Mouse (Mus musculus): ENCODE data around the gene Nck1. TPM values are rescaled to one million over a fixed set of nuclear protein-coding genes. Genes with fewer than 3 reads are reported as not detected.

Nck1 gene
- polyA plus RNA-seq, 1 experiment = 17.1 TPM

DNA sequence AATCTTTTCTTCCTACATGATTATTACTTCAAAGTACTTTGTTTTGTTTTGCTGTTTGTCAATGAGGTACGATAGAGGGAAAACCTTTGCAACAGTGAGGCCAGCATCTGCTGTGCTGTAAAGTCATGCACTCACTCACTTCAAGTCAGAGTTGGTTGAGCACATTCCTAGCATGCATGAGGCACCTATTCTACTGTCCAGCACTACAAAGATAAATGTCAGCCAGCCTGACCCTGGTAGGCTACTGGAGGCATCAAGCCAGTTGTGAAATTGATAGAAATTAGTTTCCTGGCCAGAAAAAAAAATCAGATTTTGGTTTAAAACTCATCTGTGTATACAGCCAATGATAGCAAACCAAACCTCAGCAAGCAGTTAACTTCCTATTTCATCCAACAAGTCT, 54.5 kb downstream of the Nck1 start:
- no peak overlapping the region for H3K4me2 ChIP-seq (ENCODE audit: low read depth)
- peaks cover 5% of the 10 kb centered on the region for H3K79me2 ChIP-seq (ENCODE audit: control insufficient read depth, insufficient read depth)
- no peaks in the 10 kb centered on the region for H3K27me3 ChIP-seq (ENCODE audit: control insufficient read depth, insufficient read depth, insufficient read length)
- no peak overlapping the region for H3ac ChIP-seq (ENCODE audit: control insufficient read depth, insufficient read length)
- no peak overlapping the region for H3K4me3 ChIP-seq
- no peaks in the 10 kb centered on the region for H3K36me3 ChIP-seq (ENCODE audit: control insufficient read depth, insufficient read depth)
- TF ChIP-seq MAX (IDR thresholded peaks at IDR 0.05; ENCODE audit: low read depth) = no peak

DNA sequence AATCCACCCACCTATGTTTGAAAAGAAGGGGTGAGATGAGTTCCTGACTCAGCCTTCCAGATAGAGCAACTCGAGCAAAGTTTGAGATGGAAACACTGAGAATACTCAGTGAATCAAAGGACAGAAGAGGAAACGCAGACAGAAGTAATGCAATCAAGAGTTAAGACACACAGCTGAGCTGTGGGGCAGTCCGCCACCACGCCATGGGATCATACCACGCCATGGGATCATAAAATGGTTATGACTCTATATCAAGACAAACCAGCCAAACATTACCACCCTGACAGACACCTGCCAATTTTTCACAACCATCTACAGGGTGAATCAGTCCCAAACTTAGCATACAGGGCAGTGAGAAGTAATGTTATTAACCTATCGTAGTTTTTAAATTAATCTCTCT, 57.0 kb downstream of the Nck1 start:
- H3K36me3 ChIP-seq (ENCODE audit: control insufficient read depth, insufficient read depth) = no peaks in the 10 kb centered on the region
- H3K27me3 ChIP-seq (ENCODE audit: control insufficient read depth, insufficient read depth, insufficient read length) = no peaks in the 10 kb centered on the region
- H3K4me3 ChIP-seq = no peak overlapping the region
- no peak overlapping the region for H3K4me2 ChIP-seq (ENCODE audit: low read depth)
- H3ac ChIP-seq (ENCODE audit: control insufficient read depth, insufficient read length) = no peak overlapping the region
- TF ChIP-seq E2F4 (IDR thresholded peaks at IDR 0.05; ENCODE audit: insufficient read depth) (no peak), SRF (IDR thresholded peaks at IDR 0.05; ENCODE audit: control insufficient read depth, insufficient read length, low read depth) (no peak), MYOD1 (IDR thresholded peaks at IDR 0.05; ENCODE audit: control insufficient read depth in 1 of 3, insufficient read length in 2 of 3, low read depth in 2 of 3) (no peak), POLR2AphosphoS2 (IDR thresholded peaks at IDR 0.05; ENCODE audit: insufficient read length, low read depth) (no peak), POLR2A (IDR thresholded peaks at IDR 0.05; ENCODE audit: insufficient read length, low read depth) (no peak), USF1 (IDR thresholded peaks at IDR 0.05; ENCODE audit: low read depth) (no peak), TCF12 (IDR thresholded peaks at IDR 0.05; ENCODE audit: insufficient read depth, poor library complexity, severe bottlenecking) (no peak)
- peaks cover 5% of the 10 kb centered on the region for H3K79me2 ChIP-seq (ENCODE audit: control insufficient read depth, insufficient read depth)

DNA sequence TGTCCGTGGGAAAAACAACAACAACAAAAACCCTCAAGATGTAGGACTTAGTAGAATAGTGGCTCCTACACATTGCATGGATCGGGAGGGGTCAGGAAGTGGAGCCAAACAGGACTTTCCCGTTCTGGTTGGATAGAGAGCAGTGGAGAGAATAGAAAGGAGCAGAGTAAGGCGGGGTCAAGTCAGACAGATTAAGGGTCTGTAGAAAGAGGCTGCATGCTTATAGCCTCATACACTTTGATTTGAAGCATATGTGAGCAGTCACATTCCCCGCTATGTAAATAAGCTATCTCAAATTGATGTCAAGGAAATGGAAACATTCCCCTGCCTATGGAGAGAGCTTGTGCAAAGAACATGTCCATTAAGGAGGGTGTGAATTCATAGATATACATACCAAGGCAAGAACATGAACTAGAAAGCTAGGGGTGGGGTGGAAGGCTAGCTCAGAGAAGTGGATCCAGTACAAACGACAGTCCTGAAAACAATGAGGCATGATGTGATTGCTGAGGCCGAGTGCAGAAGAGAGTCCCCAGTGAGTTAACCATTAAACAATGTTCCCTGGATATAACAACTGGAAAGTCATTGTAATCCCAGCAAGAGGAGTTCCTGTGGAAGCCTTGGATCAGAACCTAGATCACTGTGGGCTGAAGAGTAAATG, 57.7 kb downstream of the Nck1 start:
- Histone ChIP-seq H3K4me3 (no peak overlapping the region), H3K36me3 (ENCODE audit: control insufficient read depth, insufficient read depth) (no peaks in the 10 kb centered on the region), H3ac (ENCODE audit: control insufficient read depth, insufficient read length) (no peak overlapping the region), H3K79me2 (ENCODE audit: control insufficient read depth, insufficient read depth) (peaks cover 5% of the 10 kb centered on the region), H3K4me2 (ENCODE audit: low read depth) (no peak overlapping the region), H3K27me3 (ENCODE audit: control insufficient read depth, insufficient read depth, insufficient read length) (no peaks in the 10 kb centered on the region)
- TF ChIP-seq POLR2A (IDR thresholded peaks at IDR 0.05; ENCODE audit: insufficient read length, low read depth) = no peak
- no peak for TF ChIP-seq REST (IDR thresholded peaks at IDR 0.05; ENCODE audit: insufficient read depth, insufficient read length)
- TF ChIP-seq SRF (IDR thresholded peaks at IDR 0.05; ENCODE audit: control insufficient read depth, insufficient read length, low read depth) = no peak
- TF ChIP-seq TCF3 (IDR thresholded peaks at IDR 0.05; ENCODE audit: insufficient read length, low read depth) = no peak
- no peak for TF ChIP-seq MAX (IDR thresholded peaks at IDR 0.05; ENCODE audit: low read depth)
- TF ChIP-seq POLR2AphosphoS2 (IDR thresholded peaks at IDR 0.05; ENCODE audit: insufficient read length, low read depth) = no peak
- no peak for TF ChIP-seq USF1 (IDR thresholded peaks at IDR 0.05; ENCODE audit: low read depth)
- no peak for TF ChIP-seq MYOD1 (IDR thresholded peaks at IDR 0.05; ENCODE audit: control insufficient read depth in 1 of 3, insufficient read length in 2 of 3, low read depth in 2 of 3)
- no peak for TF ChIP-seq CEBPB (IDR thresholded peaks at IDR 0.05; ENCODE audit: insufficient read depth, poor library complexity, severe bottlenecking)
- no peak for TF ChIP-seq MYOG (IDR thresholded peaks at IDR 0.05; ENCODE audit: control insufficient read depth in 1 of 3, insufficient read depth in 1 of 3, insufficient read length in 2 of 3, low read depth in 2 of 3)
- no peak for TF ChIP-seq E2F4 (IDR thresholded peaks at IDR 0.05; ENCODE audit: insufficient read depth)
- TF ChIP-seq TCF12 (IDR thresholded peaks at IDR 0.05; ENCODE audit: insufficient read depth, poor library complexity, severe bottlenecking) = no peak

DNA sequence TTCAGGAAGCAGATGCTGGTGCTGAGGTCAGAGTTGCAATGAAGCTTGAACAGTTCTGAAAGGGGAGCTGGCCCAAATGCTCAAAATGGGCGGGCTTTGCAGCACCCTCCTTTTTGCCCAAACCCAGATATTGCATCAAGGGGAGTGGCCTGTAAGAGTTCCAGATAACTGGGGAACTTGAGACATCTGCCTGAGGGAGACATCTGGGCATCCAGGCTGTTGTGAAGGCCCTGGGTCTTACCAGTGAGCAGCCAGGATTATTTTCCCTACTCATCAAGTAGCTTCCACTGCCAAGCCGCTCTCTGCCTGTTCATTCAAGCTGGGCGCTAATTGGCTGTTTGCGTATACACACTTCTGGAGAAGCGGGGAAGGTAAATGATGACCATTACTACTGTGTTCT, 59.5 kb downstream of the Nck1 start, which contains the start of gene Il20rb:
Gene Il20rb, minus strand, starts transcription at position 358 of the 400 bp plus-strand sequence.
- peaks cover 2% of the 10 kb centered on the region for H3K79me2 ChIP-seq (ENCODE audit: control insufficient read depth, insufficient read depth)
- H3K4me3 ChIP-seq = no peak within 1 kb of the TSS

DNA sequence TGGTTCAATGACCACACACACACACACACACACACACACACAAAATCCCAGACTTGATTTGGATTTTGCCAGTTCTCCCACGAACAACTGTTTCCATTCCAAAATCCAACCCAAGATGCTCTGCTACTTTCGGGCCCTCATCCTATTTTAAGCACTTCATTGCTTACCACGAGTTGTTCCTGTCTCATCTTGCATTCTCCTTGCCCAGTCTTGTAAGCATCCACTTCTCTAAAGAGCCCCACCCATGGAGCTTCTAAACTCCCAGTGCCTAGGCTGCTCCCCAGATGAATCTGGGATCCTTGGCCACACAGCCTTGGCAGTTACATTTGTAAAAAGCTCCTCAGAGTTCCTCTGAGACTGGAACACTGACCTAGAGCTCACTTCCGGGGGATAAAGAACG, 62.6 kb downstream of the Nck1 start:
- H3K27me3 ChIP-seq (ENCODE audit: control insufficient read depth, insufficient read depth, insufficient read length) = no peaks in the 10 kb centered on the region
- no peaks in the 10 kb centered on the region for H3K36me3 ChIP-seq (ENCODE audit: control insufficient read depth, insufficient read depth)
- no peak overlapping the region for H3K4me3 ChIP-seq
- no peak overlapping the region for H3ac ChIP-seq (ENCODE audit: control insufficient read depth, insufficient read length)
- TF ChIP-seq MAX (IDR thresholded peaks at IDR 0.05; ENCODE audit: low read depth) = no peak
- no peak for TF ChIP-seq POLR2AphosphoS2 (IDR thresholded peaks at IDR 0.05; ENCODE audit: insufficient read length, low read depth)
- TF ChIP-seq MYOD1 (IDR thresholded peaks at IDR 0.05; ENCODE audit: control insufficient read depth in 1 of 3, insufficient read length in 2 of 3, low read depth in 2 of 3) = no peak
- TF ChIP-seq E2F4 (IDR thresholded peaks at IDR 0.05; ENCODE audit: insufficient read depth) = no peak
- TF ChIP-seq TCF3 (IDR thresholded peaks at IDR 0.05; ENCODE audit: insufficient read length, low read depth) = no peak
- TF ChIP-seq TCF12 (IDR thresholded peaks at IDR 0.05; ENCODE audit: insufficient read depth, poor library complexity, severe bottlenecking) = no peak
- no peak for TF ChIP-seq USF1 (IDR thresholded peaks at IDR 0.05; ENCODE audit: low read depth)
- TF ChIP-seq REST (IDR thresholded peaks at IDR 0.05; ENCODE audit: insufficient read depth, insufficient read length) = no peak
- TF ChIP-seq CEBPB (IDR thresholded peaks at IDR 0.05; ENCODE audit: insufficient read depth, poor library complexity, severe bottlenecking) = no peak
- TF ChIP-seq SRF (IDR thresholded peaks at IDR 0.05; ENCODE audit: control insufficient read depth, insufficient read length, low read depth) = no peak
- TF ChIP-seq MYOG (IDR thresholded peaks at IDR 0.05; ENCODE audit: control insufficient read depth in 1 of 3, insufficient read depth in 1 of 3, insufficient read length in 2 of 3, low read depth in 2 of 3) = no peak
- no peak for TF ChIP-seq POLR2A (IDR thresholded peaks at IDR 0.05; ENCODE audit: insufficient read length, low read depth)
- no peak overlapping the region for H3K4me2 ChIP-seq (ENCODE audit: low read depth)
- no peaks in the 10 kb centered on the region for H3K79me2 ChIP-seq (ENCODE audit: control insufficient read depth, insufficient read depth)

More for the DNA sequence above, 59.5 kb downstream of the Nck1 start, which contains the start of gene Il20rb:
- H3K36me3 ChIP-seq (ENCODE audit: control insufficient read depth, insufficient read depth) = no peaks in the 10 kb centered on the region
- no peak within 1 kb of the TSS for H3ac ChIP-seq (ENCODE audit: control insufficient read depth, insufficient read length)
- TF ChIP-seq TCF12 (IDR thresholded peaks at IDR 0.05; ENCODE audit: insufficient read depth, poor library complexity, severe bottlenecking) = no peak
- no peak for TF ChIP-seq POLR2AphosphoS2 (IDR thresholded peaks at IDR 0.05; ENCODE audit: insufficient read length, low read depth)
- TF ChIP-seq USF1 (IDR thresholded peaks at IDR 0.05; ENCODE audit: low read depth) = no peak
- no peak for TF ChIP-seq MYOG (IDR thresholded peaks at IDR 0.05; ENCODE audit: control insufficient read depth in 1 of 3, insufficient read depth in 1 of 3, insufficient read length in 2 of 3, low read depth in 2 of 3)
- TF ChIP-seq POLR2A (IDR thresholded peaks at IDR 0.05; ENCODE audit: insufficient read length, low read depth) = no peak
- TF ChIP-seq MYOD1 (IDR thresholded peaks at IDR 0.05; ENCODE audit: control insufficient read depth in 1 of 3, insufficient read length in 2 of 3, low read depth in 2 of 3) = no peak
- TF ChIP-seq SRF (IDR thresholded peaks at IDR 0.05; ENCODE audit: control insufficient read depth, insufficient read length, low read depth) = no peak
- TF ChIP-seq E2F4 (IDR thresholded peaks at IDR 0.05; ENCODE audit: insufficient read depth) = no peak
- no peak for TF ChIP-seq MAX (IDR thresholded peaks at IDR 0.05; ENCODE audit: low read depth)
- TF ChIP-seq TCF3 (IDR thresholded peaks at IDR 0.05; ENCODE audit: insufficient read length, low read depth) = no peak
- TF ChIP-seq REST (IDR thresholded peaks at IDR 0.05; ENCODE audit: insufficient read depth, insufficient read length) = no peak
- TF ChIP-seq CEBPB (IDR thresholded peaks at IDR 0.05; ENCODE audit: insufficient read depth, poor library complexity, severe bottlenecking) = no peak
- no peaks in the 10 kb centered on the region for H3K27me3 ChIP-seq (ENCODE audit: control insufficient read depth, insufficient read depth, insufficient read length)
- H3K4me2 ChIP-seq (ENCODE audit: low read depth) = no peak within 1 kb of the TSS
